Mouse (Mus musculus): ENCODE measurements at regions not wholly inside any gene's neighbourhood (a gene's known extent, or its start where the extent isn't known, plus 50 kb on each side); places are given as distances from the start of the nearest gene placed in this dataset.
A peak's percentile ranks its signal among the peaks of the same experiment; 100 is the strongest.
"Not testable (repeated sequence)": the region's sequence is repeated elsewhere in the genome, so short reads cannot be mapped to it uniquely, and the experiment has no call there.

GRCm38 (mm10) chr16:31553361-31554146, 109.7 kb upstream of the Dlg1 start:
- DNase-seq, result no peak

- DNase-seq, result no peak
Observed at GRCm38 (mm10) chr16:31560426-31560825, 102.8 kb upstream of the Dlg1 start.

GRCm38 (mm10) chr16:31564926-31565325, 98.3 kb upstream of the Dlg1 start:
- DNase-seq, result no peak

- no peak for DNase-seq
Observed at GRCm38 (mm10) chr16:31568316-31568715, 94.9 kb upstream of the Dlg1 start.

GRCm38 (mm10) chr16:31569871-31570270, 93.4 kb upstream of the Dlg1 start:
- no peak for DNase-seq

- peak; percentile 21 for DNase-seq
Observed at GRCm38 (mm10) chr16:31570311-31571139, 92.7 kb upstream of the Dlg1 start.

GRCm38 (mm10) chr16:31573833-31574232, 89.4 kb upstream of the Dlg1 start:
- DNase-seq, result not testable (repeated sequence)

GRCm38 (mm10) chr16:31575646-31576045, 87.6 kb upstream of the Dlg1 start:
- DNase-seq, result peak; percentile 25

GRCm38 (mm10) chr16:31576422-31576821, 86.8 kb upstream of the Dlg1 start:
- no peak for DNase-seq

- DNase-seq, result no peak
Observed at GRCm38 (mm10) chr16:31577347-31577746, 85.9 kb upstream of the Dlg1 start.

GRCm38 (mm10) chr16:31579318-31579717, 83.9 kb upstream of the Dlg1 start:
- DNase-seq, result no peak

GRCm38 (mm10) chr16:31580779-31581178, 82.5 kb upstream of the Dlg1 start:
- no peak for DNase-seq

- no peak for DNase-seq
Observed at GRCm38 (mm10) chr16:31582885-31583284, 80.4 kb upstream of the Dlg1 start.

- no peak for DNase-seq
Observed at GRCm38 (mm10) chr16:31583627-31584026, 79.6 kb upstream of the Dlg1 start.

GRCm38 (mm10) chr16:31584216-31584823, 78.9 kb upstream of the Dlg1 start:
- DNase-seq, result no peak

GRCm38 (mm10) chr16:31587036-31587435, 76.2 kb upstream of the Dlg1 start:
- DNase-seq, result no peak

GRCm38 (mm10) chr16:31589576-31589975, 73.7 kb upstream of the Dlg1 start:
- DNase-seq, result no peak

- DNase-seq, result no peak
Observed at GRCm38 (mm10) chr16:31591565-31591964, 71.7 kb upstream of the Dlg1 start.

- DNase-seq, result peak; percentile 82
Observed at GRCm38 (mm10) chr16:31592014-31592871, 71.0 kb upstream of the Dlg1 start.

- DNase-seq, result peak; percentile 40
Observed at GRCm38 (mm10) chr16:31592973-31593683, 70.1 kb upstream of the Dlg1 start.

GRCm38 (mm10) chr16:31597965-31598364, 65.3 kb upstream of the Dlg1 start:
- no peak for DNase-seq

All from heart, postnatal 4 days (tissue).